Mouse (Mus musculus) C2C12 (cell line): ENCODE data around the gene Hoxb8. TPM values are rescaled to one million over a fixed set of nuclear protein-coding genes. Genes with fewer than 3 reads are reported as not detected.

Experiments
- H3K27me3 ChIP-seq: one replicate; pipeline ENCODE4 v1.6.1; 2011; ENCODE audit not compliant: control insufficient read depth, insufficient read depth, insufficient read length
- H3K36me3 ChIP-seq: one replicate; pipeline ENCODE4 v1.6.1; 2011; ENCODE audit not compliant: control insufficient read depth, insufficient read depth
- H3K4me3 ChIP-seq: one replicate; pipeline ENCODE4 v1.5.1; 2011; ENCODE audit warnings: mild to moderate bottlenecking, control low read depth; ENCODE audit not compliant: poor library complexity, insufficient read depth, severe bottlenecking
- H3K79me2 ChIP-seq: one replicate; pipeline ENCODE4 v1.6.1; 2011; ENCODE audit not compliant: control insufficient read depth, insufficient read depth
- H3K79me3 ChIP-seq: one replicate; pipeline ENCODE4 v1.6.1; 2011; ENCODE audit warnings: low read depth, control low read depth
- H3ac ChIP-seq: one replicate; pipeline ENCODE3; 2011; ENCODE audit warnings: low read depth; ENCODE audit not compliant: control insufficient read depth, insufficient read length
- CEBPB ChIP-seq: IDR thresholded peaks from one replicate; pipeline ENCODE4 v1.6.1; 2011; ENCODE audit warnings: low read depth, mild to moderate bottlenecking, control low read depth, moderate library complexity
- CTCF ChIP-seq: IDR thresholded peaks from one replicate; pipeline ENCODE4 v1.5.1; 2011; ENCODE audit not compliant: control insufficient read depth, insufficient read depth, insufficient read length
- FOSL1 ChIP-seq: IDR thresholded peaks from one replicate; pipeline ENCODE4 v1.8.0; 2011; ENCODE audit warnings: mild to moderate bottlenecking, low read length; ENCODE audit not compliant: poor library complexity, insufficient read depth, severe bottlenecking
- MAX ChIP-seq: IDR thresholded peaks from one replicate; pipeline ENCODE4 v1.6.1; 2011; ENCODE audit warnings: mild to moderate bottlenecking, control low read depth
- MYOD1 ChIP-seq: IDR thresholded peaks from one replicate; pipeline ENCODE4 v1.6.1; 2011; ENCODE audit warnings: low read depth; ENCODE audit not compliant: control insufficient read depth, insufficient read length
- MYOG ChIP-seq: IDR thresholded peaks from one replicate; pipeline ENCODE4 v1.6.1; 2011; ENCODE audit not compliant: control insufficient read depth, insufficient read length; ENCODE audit errors: extremely low read depth
- USF1 ChIP-seq: IDR thresholded peaks from one replicate; pipeline ENCODE4 v1.6.1; 2011; ENCODE audit warnings: low read depth, mild to moderate bottlenecking, control low read depth, moderate library complexity
- polyA plus RNA-seq: library from polyadenylated mRNA; unstranded; fragments of >200 nt; fragmentation: generic; extraction: Trizol; gene quantifications from one replicate; pipeline ENCODE4 v1.2.1, GENCODE M21; 2012; ENCODE audit warnings: missing spikeins

Gene Hoxb8
- polyA plus RNA-seq, 1 experiment: 0.02 TPM

GRCm38 (mm10) chr11:96272024-96272921 is 9.4 kb upstream of the Hoxb8 start:
- Histone ChIP-seq H3ac (no peak overlapping the region), H3K79me2 (no peaks in the 10 kb centered on the region), H3K79me3 (no peaks in the 10 kb centered on the region), H3K27me3 (peaks cover 93% of the 10 kb centered on the region), H3K4me3 (no peak overlapping the region), H3K36me3 (no peaks in the 10 kb centered on the region)
- TF ChIP-seq CTCF: no peak
- TF ChIP-seq FOSL1: no peak
- no peak for TF ChIP-seq MYOG
- no peak for TF ChIP-seq MAX
- no peak for TF ChIP-seq MYOD1
- TF ChIP-seq USF1: no peak
- TF ChIP-seq CEBPB: no peak

- Histone ChIP-seq H3K4me3 (no peak overlapping the region), H3K79me3 (no peaks in the 10 kb centered on the region), H3ac (no peak overlapping the region), H3K36me3 (no peaks in the 10 kb centered on the region), H3K27me3 (peaks cover 93% of the 10 kb centered on the region), H3K79me2 (no peaks in the 10 kb centered on the region)
- no peak for TF ChIP-seq MAX
- no peak for TF ChIP-seq USF1
Measured at GRCm38 (mm10) chr11:96274428-96274827, 7.3 kb upstream of the Hoxb8 start.

- Histone ChIP-seq H3K79me3 (no peaks in the 10 kb centered on the region), H3K27me3 (peaks cover 90% of the 10 kb centered on the region)
Measured at GRCm38 (mm10) chr11:96275896-96276295, 5.8 kb upstream of the Hoxb8 start.

DNA sequence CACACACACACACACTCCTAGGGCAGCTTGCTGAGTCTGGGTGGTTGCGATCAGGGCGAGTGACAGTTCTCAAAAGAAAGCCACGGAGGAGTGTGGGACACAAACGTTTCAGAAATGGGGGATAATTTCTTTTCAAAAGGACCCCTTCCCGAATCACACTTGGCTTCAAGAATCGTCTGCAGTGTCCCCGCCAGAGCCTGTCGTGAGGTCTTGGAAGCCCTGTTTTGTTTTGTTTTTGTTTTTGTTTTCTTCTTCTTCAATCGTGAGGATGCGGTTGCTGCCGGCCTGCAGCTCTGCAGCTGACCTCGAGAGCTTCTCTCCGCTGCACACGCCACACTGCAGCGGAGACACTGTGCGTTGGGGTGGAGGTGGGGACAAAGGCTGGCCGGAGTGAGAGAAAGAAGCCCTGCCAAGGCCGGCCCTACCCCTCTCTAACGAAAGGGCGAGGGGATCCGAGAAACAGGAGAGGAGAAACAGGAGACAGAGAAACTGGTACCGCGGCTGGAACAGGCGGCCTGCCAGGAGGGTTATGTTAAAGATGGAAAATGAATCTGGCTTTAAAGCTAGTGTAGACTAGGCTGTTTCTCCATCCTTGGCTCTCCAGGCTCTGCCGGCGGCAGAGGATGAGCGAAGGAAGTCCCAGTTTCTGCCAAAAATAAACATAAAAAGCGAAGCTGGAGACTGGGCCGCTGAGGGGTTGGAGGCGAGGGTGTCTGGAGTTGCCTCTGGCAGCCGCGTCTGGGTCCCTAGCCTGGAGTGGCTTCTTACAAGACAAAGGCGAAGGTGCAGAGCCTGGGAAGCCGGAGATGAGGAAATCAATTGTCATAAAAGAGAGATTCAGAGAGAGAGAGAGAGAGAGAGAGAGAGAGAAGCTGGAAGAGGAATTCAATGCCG is 4.3 kb upstream of the Hoxb8 start:
- no peaks in the 10 kb centered on the region for H3K36me3 ChIP-seq
- no peak overlapping the region for H3ac ChIP-seq
- no peaks in the 10 kb centered on the region for H3K79me2 ChIP-seq
- H3K27me3 ChIP-seq: peaks cover 89% of the 10 kb centered on the region
- TF ChIP-seq MAX (no peak), CEBPB (no peak), MYOD1 (no peak), CTCF (no peak), USF1 (no peak), FOSL1 (no peak), MYOG (no peak)
- H3K79me3 ChIP-seq: no peaks in the 10 kb centered on the region
- no peak overlapping the region for H3K4me3 ChIP-seq

More at GRCm38 (mm10) chr11:96275896-96276295, 5.8 kb upstream of the Hoxb8 start:
- Histone ChIP-seq H3K36me3 (no peaks in the 10 kb centered on the region), H3K79me2 (no peaks in the 10 kb centered on the region), H3K4me3 (no peak overlapping the region), H3ac (no peak overlapping the region)
- TF ChIP-seq MYOG (no peak), MAX (no peak), CEBPB (no peak), MYOD1 (no peak), USF1 (no peak), FOSL1 (no peak), CTCF (no peak)

- no peak overlapping the region for H3ac ChIP-seq
- H3K79me2 ChIP-seq: no peaks in the 10 kb centered on the region
- no peaks in the 10 kb centered on the region for H3K36me3 ChIP-seq
- H3K79me3 ChIP-seq: no peaks in the 10 kb centered on the region
- H3K4me3 ChIP-seq: no peak overlapping the region
- H3K27me3 ChIP-seq: peaks cover 89% of the 10 kb centered on the region
- TF ChIP-seq FOSL1: no peak
- no peak for TF ChIP-seq USF1
- no peak for TF ChIP-seq CTCF
- TF ChIP-seq MYOD1: no peak
- no peak for TF ChIP-seq CEBPB
- TF ChIP-seq MYOG: no peak
Measured at GRCm38 (mm10) chr11:96278324-96278723, 3.4 kb upstream of the Hoxb8 start.
